Comparison of ENCODE assay signal across 10 mouse cellular contexts in the genomic region with DNA sequence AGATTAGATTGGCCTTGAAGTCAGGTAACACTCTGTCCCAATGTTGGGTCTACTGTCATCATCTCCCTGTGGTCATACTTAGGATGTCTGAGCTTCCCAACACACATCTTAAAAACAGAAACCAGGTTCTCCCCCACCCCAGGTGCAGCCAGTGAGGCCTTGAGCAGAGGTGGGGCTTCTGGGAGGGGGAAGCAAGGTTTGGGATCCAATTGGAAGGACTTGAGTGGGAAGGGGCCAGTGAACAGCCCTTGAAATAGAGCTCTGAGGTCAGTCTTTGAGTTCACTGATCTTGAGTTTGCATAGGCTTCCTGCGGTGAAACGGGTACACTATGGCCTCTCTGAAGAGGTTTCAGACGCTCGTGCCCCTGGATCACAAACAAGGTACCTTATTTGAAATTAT. TPM values are rescaled to one million over a fixed set of nuclear protein-coding genes. Genes with fewer than 3 reads are reported as not detected.
DNase-seq lines count a peak whose midpoint lies in the region; ATAC-seq lines count a peak whose summit lies in the region.
"Had no signal": no experiment of that assay in that cellular context is flagged by ENCODE, and none has a peak within 500 bp of the region (broad histone marks: within the 10 kb centered on the region; RNA-seq: fewer than 3 reads in every experiment).

TSS of gene Gm20509 (plus strand) at position 290 of the 400 bp plus-strand sequence.

- H3K27me3 ChIP-seq in heart, embryonic 16.5 days (ENCODE audit: control insufficient read depth, insufficient read depth, low read length): peaks cover 20% of the 10 kb centered on the region
- H3K27me3 ChIP-seq in hindbrain, embryonic 12.5 days: peaks cover 50% of the 10 kb centered on the region
- H3K27me3 ChIP-seq in midbrain, embryonic 10.5 days (ENCODE audit: low read depth, poor library complexity, severe bottlenecking): peaks cover 54% of the 10 kb centered on the region

- no peaks in the 10 kb centered on the region for H3K9me3 ChIP-seq in heart, embryonic 16.5 days (replicated peaks; ENCODE audit: control insufficient read depth, low read length)
- H3K9me3 ChIP-seq in hindbrain, embryonic 12.5 days (replicated peaks): no peaks in the 10 kb centered on the region
- H3K9me3 ChIP-seq in midbrain, embryonic 10.5 days (replicated peaks): no peaks in the 10 kb centered on the region
- H3K9me3 ChIP-seq: G1E had no signal

- no peaks in the 10 kb centered on the region; the same call in 1 of the 2 replicates for H3K4me1 ChIP-seq in heart, embryonic 16.5 days (ENCODE audit: control insufficient read depth, insufficient read depth, low read length)
- peaks cover 8% of the 10 kb centered on the region for H3K4me1 ChIP-seq in hindbrain, embryonic 12.5 days
- H3K4me1 ChIP-seq in midbrain, embryonic 10.5 days: peaks cover 10% of the 10 kb centered on the region

- H3K27ac ChIP-seq in heart, embryonic 16.5 days (ENCODE audit: low read length): no peak within 1 kb of the TSS
- no peak within 1 kb of the TSS for H3K27ac ChIP-seq in hindbrain, embryonic 12.5 days
- peak within 1 kb of the TSS; percentile 79 for H3K27ac ChIP-seq in midbrain, embryonic 10.5 days (replicated peaks)

- no peak for ATAC-seq in heart, embryonic 16.5 days (replicated peaks; ENCODE audit: extremely low read depth, insufficient read depth, low FRiP score)
- no peak for ATAC-seq in hindbrain, embryonic 12.5 days (ENCODE audit: low FRiP score)

- peak within 1 kb of the TSS; percentile 92 for H3K4me2 ChIP-seq in heart, embryonic 16.5 days (ENCODE audit: low read depth, low read length)
- H3K4me2 ChIP-seq in hindbrain, embryonic 12.5 days (replicated peaks): peak within 1 kb of the TSS; percentile 93

- peak within 1 kb of the TSS; percentile 69 for H3K9ac ChIP-seq in heart, embryonic 16.5 days (ENCODE audit: low read length)
- peak within 1 kb of the TSS; percentile 64 for H3K9ac ChIP-seq in hindbrain, embryonic 12.5 days

- H3K4me3 ChIP-seq in heart, embryonic 16.5 days (ENCODE audit: low read length): peak within 1 kb of the TSS; percentile 57
- peak within 1 kb of the TSS; percentile 48 for H3K4me3 ChIP-seq in hindbrain, embryonic 12.5 days
- peak within 1 kb of the TSS; percentile 63 for H3K4me3 ChIP-seq in midbrain, embryonic 10.5 days

- no peak for DNase-seq in heart, postnatal 25 days (ENCODE audit: low spot score)
- peak; percentile 67 for DNase-seq in ZHBTc4 (ENCODE audit: low read depth, low spot score)
- no peak for DNase-seq in midbrain, embryonic 10.5 days (ENCODE audit: low spot score)
- DNase-seq in embryo, embryonic 10.5 days (ENCODE audit: low spot score): no peak
- DNase-seq in right cerebral cortex, postnatal 4 days: no peak
- no peak for DNase-seq in yolk sac, embryonic 10.5 days (ENCODE audit: low spot score)
- DNase-seq: cerebellum, adult 18-20 months had no signal

- intact Hi-C loops in heart, postnatal 25 days (cut with DNase I): no loop called here

- WGBS in heart, embryonic 16.5 days: 92% methylated on average over 4 of the region's 4 CpGs
- 88% methylated on average over 4 of the region's 4 CpGs for WGBS in hindbrain, embryonic 12.5 days
- 90% methylated on average over 4 of the region's 4 CpGs for WGBS in midbrain, embryonic 10.5 days

- H3K36me3 ChIP-seq in heart, embryonic 16.5 days (ENCODE audit: control insufficient read depth, insufficient read depth): no peaks in the 10 kb centered on the region
- H3K36me3 ChIP-seq in hindbrain, embryonic 12.5 days: no peaks in the 10 kb centered on the region
- H3K36me3 ChIP-seq in midbrain, embryonic 10.5 days: no peaks in the 10 kb centered on the region
- H3K36me3 ChIP-seq: G1E had no signal

RNA-seq across cellular contexts. Expression of gene Gm20509, which starts in this region (rescaled TPM):
- not detected in 2 replicates for polyA plus RNA-seq in heart, embryonic 16.5 days (2015; fragmentation: Nextera tagmentation; extraction: Ambion mirVana)
- not detected for total RNA-seq in heart, postnatal 25 days (2021)
- polyA plus RNA-seq in hindbrain, embryonic 12.5 days (2016; fragmentation: Nextera tagmentation; extraction: Ambion mirVana): 0.27 TPM in 1 of 2 replicates, not detected in the other
- polyA plus RNA-seq in midbrain, embryonic 10.5 days (2016; fragmentation: Nextera tagmentation; extraction: Ambion mirVana): not detected in 2 replicates
- total RNA-seq: G1E had no signal
- polyA plus RNA-seq: G1E had no signal
